Mouse (Mus musculus): ENCODE data around the gene Ptpn11. TPM values are rescaled to one million over a fixed set of nuclear protein-coding genes. Genes with fewer than 3 reads are reported as not detected.

Gene Ptpn11
- polyA plus RNA-seq, 1 experiment from 2014 or later: 9.1 TPM

DNA sequence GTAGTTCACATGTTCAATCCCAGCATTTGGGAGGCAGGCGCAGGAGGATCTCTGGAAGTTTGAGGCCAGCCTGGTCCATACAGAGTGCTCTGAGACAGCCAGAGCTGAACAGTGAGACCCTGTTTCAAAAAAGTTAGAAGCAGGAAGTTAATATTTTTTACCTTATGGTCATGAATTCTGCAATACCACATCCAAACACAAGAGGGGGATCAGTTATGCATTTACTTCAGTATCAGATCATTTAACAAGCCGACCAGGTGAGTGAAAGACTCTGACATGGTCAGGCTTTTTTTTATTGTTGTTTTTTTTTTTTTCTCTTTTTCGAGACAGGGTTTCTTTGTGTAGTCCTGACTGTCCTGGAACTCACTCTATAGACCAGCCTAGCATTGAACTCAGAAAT, 10.5 kb upstream of the Ptpn11 start:
- no peak for ATAC-seq (ENCODE audit: insufficient read depth)
- 22% methylated on average over 3 of the region's 3 CpGs for WGBS (ENCODE audit: insufficient replicate concordance)
- H3K4me2 ChIP-seq: no peak overlapping the region
- no peaks in the 10 kb centered on the region for H3K9me3 ChIP-seq (replicated peaks)
- no peaks in the 10 kb centered on the region for H3K27me3 ChIP-seq
- H3K4me1 ChIP-seq (replicated peaks): peaks cover 45% of the 10 kb centered on the region
- no peak overlapping the region for H3K27ac ChIP-seq (replicated peaks)
- H3K9ac ChIP-seq: no peak overlapping the region
- no peak overlapping the region for H3K4me3 ChIP-seq (replicated peaks)
- peaks cover 13% of the 10 kb centered on the region for H3K36me3 ChIP-seq (replicated peaks)

DNA sequence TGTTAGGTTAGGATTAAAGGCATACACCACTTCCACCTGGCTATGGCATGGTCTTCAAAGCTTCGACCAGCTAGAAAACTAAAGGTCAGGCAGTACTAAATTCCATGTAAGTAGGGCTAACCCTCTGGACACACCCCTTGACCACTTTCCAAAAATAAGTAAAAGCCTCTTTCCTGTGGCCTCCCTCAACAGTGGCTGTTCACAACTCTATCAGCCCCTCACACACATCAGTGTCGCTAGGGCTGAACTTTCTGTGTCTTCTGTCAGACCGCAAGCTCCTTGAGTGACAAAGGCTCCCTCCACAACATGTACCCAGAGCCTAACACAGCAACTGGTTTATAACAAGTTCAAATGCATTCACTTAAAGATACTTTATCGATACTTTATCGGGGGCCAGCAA, 7.2 kb upstream of the Ptpn11 start:
- Histone ChIP-seq H3K27ac (replicated peaks) (peak overlapping the region; percentile 58; the same call in 1 of the 2 replicates), H3K27me3 (no peaks in the 10 kb centered on the region), H3K9ac (no peak overlapping the region), H3K4me1 (replicated peaks) (peaks cover 57% of the 10 kb centered on the region), H3K4me3 (replicated peaks) (no peak overlapping the region), H3K36me3 (replicated peaks) (no peaks in the 10 kb centered on the region), H3K4me2 (no peak overlapping the region), H3K9me3 (replicated peaks) (no peaks in the 10 kb centered on the region)
- 20% methylated on average over 5 of the region's 5 CpGs for WGBS (ENCODE audit: insufficient replicate concordance)
- no peak for ATAC-seq (ENCODE audit: insufficient read depth)

DNA sequence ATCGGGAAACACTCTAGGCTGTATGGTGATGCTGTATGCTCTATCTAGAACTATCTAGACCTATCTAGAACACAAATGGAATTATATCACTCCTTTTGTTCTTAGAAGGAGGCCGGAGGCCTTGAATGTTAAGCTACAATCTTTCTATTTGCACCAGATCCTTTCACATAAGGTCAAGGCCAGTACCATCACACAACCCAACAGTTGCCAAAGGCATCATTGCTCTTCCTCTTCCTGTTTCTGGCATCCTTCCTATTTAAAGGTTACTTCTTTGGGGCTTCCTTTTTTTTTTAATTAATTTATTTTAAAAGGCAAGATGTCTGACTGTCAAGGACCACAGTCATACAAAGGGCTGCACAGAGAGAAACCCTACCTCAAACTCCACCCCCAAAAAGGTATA, 6.1 kb upstream of the Ptpn11 start:
- Histone ChIP-seq H3K9me3 (replicated peaks) (no peaks in the 10 kb centered on the region), H3K9ac (no peak overlapping the region), H3K4me1 (replicated peaks) (peaks cover 67% of the 10 kb centered on the region), H3K27ac (replicated peaks) (peak overlapping the region; percentile 75), H3K27me3 (no peaks in the 10 kb centered on the region), H3K4me3 (replicated peaks) (no peak overlapping the region), H3K36me3 (replicated peaks) (no peaks in the 10 kb centered on the region), H3K4me2 (no peak overlapping the region)
- ATAC-seq (ENCODE audit: insufficient read depth): no peak
- WGBS (ENCODE audit: insufficient replicate concordance): 69% methylated on average over 2 of the region's 2 CpGs

DNA sequence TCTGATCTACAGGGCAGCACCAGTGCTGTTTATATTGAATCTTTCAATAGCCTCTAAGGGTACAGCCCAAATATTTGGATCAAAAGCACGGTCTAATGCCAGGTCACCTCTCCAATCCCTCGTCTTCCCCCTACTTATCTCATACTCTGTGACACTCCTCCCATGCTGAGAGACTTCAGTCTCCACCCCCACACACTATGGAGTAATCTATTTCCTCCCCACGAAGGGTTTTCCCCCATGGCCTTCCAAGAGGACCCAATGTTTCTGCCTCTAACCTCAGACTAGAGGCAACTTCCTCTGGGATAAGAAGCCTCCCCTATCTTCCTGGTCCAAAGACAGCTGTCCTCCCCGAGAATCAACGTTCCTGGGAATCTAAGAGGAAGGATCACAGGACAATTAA, 5.6 kb upstream of the Ptpn11 start:
- 10% methylated on average over 5 of the region's 5 CpGs for WGBS (ENCODE audit: insufficient replicate concordance)
- Histone ChIP-seq H3K27me3 (no peaks in the 10 kb centered on the region), H3K9me3 (replicated peaks) (no peaks in the 10 kb centered on the region), H3K27ac (replicated peaks) (peak overlapping the region; percentile 75), H3K36me3 (replicated peaks) (no peaks in the 10 kb centered on the region), H3K4me3 (replicated peaks) (no peak overlapping the region), H3K9ac (no peak overlapping the region; the same call in 1 of the 2 replicates), H3K4me1 (replicated peaks) (peaks cover 70% of the 10 kb centered on the region), H3K4me2 (peak overlapping the region; percentile 25; the same call in 1 of the 2 replicates)
- ATAC-seq (ENCODE audit: insufficient read depth): peak; percentile 65

DNA sequence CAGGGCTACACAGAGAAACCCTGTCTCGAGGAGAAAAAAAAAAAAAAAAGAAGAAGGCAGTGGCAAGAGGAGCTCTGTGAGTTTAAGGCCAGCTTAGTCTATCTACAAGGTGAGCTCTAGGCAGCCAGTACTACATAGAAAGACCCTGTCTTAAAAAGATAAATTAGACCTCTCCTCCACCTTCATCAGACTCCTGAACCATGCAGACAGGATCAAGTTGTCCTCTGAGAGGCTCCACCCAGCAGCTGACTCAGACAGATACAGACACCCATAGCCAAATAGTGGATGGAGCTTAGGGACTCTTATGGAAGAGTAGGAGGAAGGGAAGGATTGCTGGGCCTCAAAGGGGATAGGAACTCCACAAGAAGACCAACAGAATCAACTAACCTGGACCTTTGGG, 3.0 kb upstream of the Ptpn11 start:
- Histone ChIP-seq H3K4me1 (replicated peaks) (peaks cover 86% of the 10 kb centered on the region), H3K9ac (peak overlapping the region; percentile 3; the same call in 1 of the 2 replicates)

DNA sequence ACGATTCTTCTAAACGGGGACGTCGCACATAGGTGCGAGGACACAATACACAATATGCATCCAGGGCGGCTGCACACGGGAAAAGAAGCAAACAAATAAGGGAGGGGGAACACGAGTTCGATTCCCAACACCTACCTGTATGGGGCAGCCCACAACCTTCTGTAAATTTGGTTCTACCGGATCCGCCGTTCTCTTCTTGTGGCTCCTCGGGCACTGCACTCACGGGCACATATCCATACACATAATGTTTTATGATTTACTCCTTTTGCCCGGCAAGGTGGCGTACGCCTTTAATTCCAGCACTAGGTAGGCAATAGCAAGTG, 348 bp upstream of the Ptpn11 start:
- Histone ChIP-seq H3K9ac (peak overlapping the region; percentile 93), H3K4me3 (replicated peaks) (peak overlapping the region; percentile 86), H3K27me3 (no peaks in the 10 kb centered on the region), H3K4me1 (replicated peaks) (peaks cover 91% of the 10 kb centered on the region), H3K27ac (replicated peaks) (peak overlapping the region; percentile 81), H3K4me2 (peak overlapping the region; percentile 85), H3K36me3 (replicated peaks) (no peaks in the 10 kb centered on the region), H3K9me3 (replicated peaks) (no peaks in the 10 kb centered on the region)
- peak; percentile 17 for ATAC-seq (ENCODE audit: insufficient read depth)
- 13% methylated on average over 17 of the region's 17 CpGs for WGBS (ENCODE audit: insufficient replicate concordance)

More for the DNA sequence above, 3.0 kb upstream of the Ptpn11 start:
- Histone ChIP-seq H3K9me3 (replicated peaks) (no peaks in the 10 kb centered on the region), H3K4me3 (replicated peaks) (no peak overlapping the region), H3K27me3 (no peaks in the 10 kb centered on the region), H3K36me3 (replicated peaks) (no peaks in the 10 kb centered on the region), H3K27ac (replicated peaks) (peak overlapping the region; percentile 87), H3K4me2 (peak overlapping the region; percentile 33)
- ATAC-seq (ENCODE audit: insufficient read depth): peak; percentile 50
- 7% methylated on average over 1 of the region's 1 CpGs for WGBS (ENCODE audit: insufficient replicate concordance)

DNA sequence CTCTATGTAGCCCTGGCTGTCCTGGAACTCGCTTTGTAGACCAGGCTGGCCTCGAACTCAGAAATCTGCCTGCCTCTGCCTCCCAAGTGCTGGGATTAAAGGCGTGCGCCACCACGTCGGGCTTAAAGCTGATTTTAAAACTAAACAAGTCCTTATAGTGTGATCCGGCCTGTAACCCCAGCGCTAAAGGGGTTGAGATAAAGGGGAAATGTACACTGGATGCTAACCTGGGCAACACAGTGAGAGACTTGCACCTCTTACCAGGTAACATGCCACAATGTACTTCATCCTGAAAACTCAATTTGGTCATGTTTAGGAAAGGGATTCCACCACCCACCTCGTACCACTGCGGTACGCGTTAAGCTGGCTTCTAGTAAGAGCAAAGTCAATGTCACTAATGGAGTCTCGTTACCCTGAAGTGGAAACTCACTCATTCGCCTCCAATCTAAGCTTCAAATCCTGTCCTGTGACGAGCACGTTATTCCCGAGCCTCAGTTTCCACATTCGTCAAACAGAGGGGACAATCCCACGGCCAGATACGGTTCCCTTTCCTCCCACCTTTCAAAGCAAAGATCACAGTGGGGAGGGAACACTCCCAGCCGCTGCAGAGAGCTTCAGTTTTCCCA, 874 bp downstream of the Ptpn11 start:
- 18% methylated on average over 21 of the region's 21 CpGs for WGBS (ENCODE audit: insufficient replicate concordance)
- ATAC-seq (ENCODE audit: insufficient read depth): no peak
- peaks cover 91% of the 10 kb centered on the region for H3K4me1 ChIP-seq (replicated peaks)
- H3K9me3 ChIP-seq (replicated peaks): no peaks in the 10 kb centered on the region
- peak overlapping the region; percentile 85 for H3K4me2 ChIP-seq
- no peaks in the 10 kb centered on the region for H3K36me3 ChIP-seq (replicated peaks)
- peak overlapping the region; percentile 86 for H3K4me3 ChIP-seq (replicated peaks)
- no peaks in the 10 kb centered on the region for H3K27me3 ChIP-seq
- peak overlapping the region; percentile 81 for H3K27ac ChIP-seq (replicated peaks)
- H3K9ac ChIP-seq: peak overlapping the region; percentile 93

DNA sequence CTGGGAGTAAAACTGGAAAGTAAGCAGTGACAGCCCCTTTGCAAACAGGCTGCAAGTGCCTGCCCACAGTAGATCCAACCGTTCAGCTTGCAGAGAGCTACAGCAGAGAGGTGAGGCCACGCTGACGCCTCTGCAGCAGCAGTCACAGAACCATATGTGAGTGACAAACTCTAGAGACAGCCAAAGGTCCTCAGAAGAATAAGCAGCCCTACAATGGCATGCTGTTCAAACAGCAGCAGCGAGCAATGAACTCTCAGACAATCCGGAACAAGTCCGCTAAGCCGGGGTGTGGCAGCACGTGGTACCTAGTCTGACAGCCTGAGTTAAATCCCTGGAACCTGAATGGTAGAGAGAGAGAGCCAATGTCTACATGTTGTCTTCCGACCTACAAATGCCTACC, 2.0 kb downstream of the Ptpn11 start:
- no peak overlapping the region for H3K9ac ChIP-seq
- WGBS (ENCODE audit: insufficient replicate concordance): 58% methylated on average over 9 of the region's 9 CpGs
- H3K4me2 ChIP-seq: peak overlapping the region; percentile 85
- 0 out of 2 replicates have a peak overlapping the region, but pooled peaks have one; percentile 0 for H3K4me3 ChIP-seq (replicated peaks)
- H3K36me3 ChIP-seq (replicated peaks): no peaks in the 10 kb centered on the region
- peaks cover 92% of the 10 kb centered on the region for H3K4me1 ChIP-seq (replicated peaks)
- no peak overlapping the region for H3K27ac ChIP-seq (replicated peaks)
- H3K27me3 ChIP-seq: no peaks in the 10 kb centered on the region
- ATAC-seq (ENCODE audit: insufficient read depth): no peak
- H3K9me3 ChIP-seq (replicated peaks): no peaks in the 10 kb centered on the region

DNA sequence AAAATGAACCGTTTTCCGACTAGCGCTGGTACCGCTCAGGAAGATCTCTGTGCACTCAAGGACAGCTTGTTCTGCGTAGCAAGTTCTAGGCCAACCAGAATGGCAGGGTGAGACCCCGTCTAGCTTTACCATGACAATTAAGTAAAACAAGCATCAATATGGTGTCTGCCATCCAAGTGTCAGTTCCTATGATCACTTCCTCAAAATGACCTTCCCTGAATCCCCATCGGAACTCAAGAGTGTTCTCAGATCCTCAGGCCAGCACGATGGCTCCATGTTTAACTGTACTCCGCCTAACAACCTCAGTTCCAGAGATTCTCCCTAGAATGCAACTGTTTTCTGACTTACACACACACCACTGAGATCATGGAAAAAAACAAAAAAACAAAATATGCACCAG, 2.9 kb downstream of the Ptpn11 start:
- WGBS (ENCODE audit: insufficient replicate concordance): 83% methylated on average over 9 of the region's 9 CpGs
- Histone ChIP-seq H3K36me3 (replicated peaks) (no peaks in the 10 kb centered on the region), H3K4me1 (replicated peaks) (peaks cover 90% of the 10 kb centered on the region), H3K4me3 (replicated peaks) (no peak overlapping the region), H3K9ac (no peak overlapping the region), H3K9me3 (replicated peaks) (no peaks in the 10 kb centered on the region), H3K27me3 (no peaks in the 10 kb centered on the region), H3K27ac (replicated peaks) (no peak overlapping the region), H3K4me2 (no peak overlapping the region)
- no peak for ATAC-seq (ENCODE audit: insufficient read depth)

DNA sequence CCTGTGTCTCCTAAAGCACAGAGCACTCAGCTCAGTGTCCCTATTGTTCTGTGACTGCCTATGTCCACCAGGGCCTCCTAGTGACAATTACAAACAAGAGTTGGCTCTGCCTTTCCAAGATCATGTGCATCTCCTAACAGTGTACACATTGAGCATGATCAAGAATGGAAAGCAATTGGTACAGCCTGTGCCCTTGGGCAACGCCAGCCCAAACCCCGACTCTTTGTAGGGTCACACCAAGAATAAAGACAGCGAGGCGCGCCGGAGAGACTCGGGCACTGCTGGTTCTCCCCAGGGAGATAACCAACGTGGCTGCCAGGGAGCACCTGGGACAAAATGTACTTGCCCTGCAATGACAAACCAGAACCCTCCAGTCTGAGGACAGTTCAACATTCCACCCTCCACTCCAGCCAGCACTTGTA, 3.6 kb downstream of the Ptpn11 start:
- 77% methylated on average over 8 of the region's 8 CpGs for WGBS (ENCODE audit: insufficient replicate concordance)
- no peak overlapping the region for H3K9ac ChIP-seq
- H3K4me1 ChIP-seq (replicated peaks): peaks cover 83% of the 10 kb centered on the region
- H3K9me3 ChIP-seq (replicated peaks): no peaks in the 10 kb centered on the region
- ATAC-seq (ENCODE audit: insufficient read depth): no peak
- no peak overlapping the region for H3K4me2 ChIP-seq
- H3K36me3 ChIP-seq (replicated peaks): no peaks in the 10 kb centered on the region
- H3K4me3 ChIP-seq (replicated peaks): no peak overlapping the region
- no peaks in the 10 kb centered on the region for H3K27me3 ChIP-seq
- H3K27ac ChIP-seq (replicated peaks): no peak overlapping the region

DNA sequence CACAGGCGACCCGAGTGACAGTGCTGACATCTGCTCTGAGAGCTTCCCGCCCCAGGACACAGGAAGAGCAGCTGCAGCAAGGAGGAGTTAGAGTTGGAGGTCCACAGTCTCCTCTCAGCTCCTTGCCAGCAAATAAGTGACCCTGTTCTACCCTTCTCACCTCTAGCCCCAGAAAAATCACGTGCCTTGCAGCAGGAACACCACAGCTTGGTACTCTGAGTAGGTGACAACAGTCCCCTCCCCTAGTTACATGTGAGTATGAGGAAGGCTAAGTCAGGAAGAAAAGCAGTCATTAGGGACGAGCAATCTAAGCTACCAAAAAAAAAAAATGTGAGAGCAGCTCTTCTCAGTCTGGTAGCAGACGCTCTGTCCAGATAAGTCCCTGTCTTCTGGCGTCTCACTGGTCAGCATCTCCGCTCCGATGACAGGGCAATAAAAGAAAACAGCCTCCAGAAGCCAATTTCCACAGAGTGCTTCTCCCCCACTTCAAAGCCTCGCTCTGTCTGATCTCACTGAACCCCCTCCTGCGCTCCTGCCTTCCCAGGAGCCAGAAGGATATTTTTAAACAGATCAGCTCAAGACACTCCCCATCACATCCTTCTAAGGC, 6.1 kb downstream of the Ptpn11 start:
- H3K9me3 ChIP-seq (replicated peaks): no peaks in the 10 kb centered on the region
- peak overlapping the region; percentile 30; the same call in 1 of the 2 replicates for H3K9ac ChIP-seq
- no peaks in the 10 kb centered on the region for H3K36me3 ChIP-seq (replicated peaks)
- no peaks in the 10 kb centered on the region for H3K27me3 ChIP-seq
- H3K4me3 ChIP-seq (replicated peaks): no peak overlapping the region
- 15% methylated on average over 11 of the region's 11 CpGs for WGBS (ENCODE audit: insufficient replicate concordance)
- peak overlapping the region; percentile 44 for H3K4me2 ChIP-seq
- ATAC-seq (ENCODE audit: insufficient read depth): peak; percentile 62
- peak overlapping the region; percentile 69 for H3K27ac ChIP-seq (replicated peaks)
- peaks cover 76% of the 10 kb centered on the region for H3K4me1 ChIP-seq (replicated peaks)

Measured in liver, embryonic 15.5 days (tissue).